Mouse (Mus musculus) C2C12 (cell line): ENCODE results near the gene Tap1. TPM values are rescaled to one million over a fixed set of nuclear protein-coding genes. Genes with fewer than 3 reads are reported as not detected.

ENCODE experiments used
- H3K27me3 ChIP-seq: one replicate; pipeline ENCODE4 v1.6.1; 2011; ENCODE audit not compliant: control insufficient read depth, insufficient read depth, insufficient read length
- H3K36me3 ChIP-seq: one replicate; pipeline ENCODE4 v1.6.1; 2011; ENCODE audit not compliant: control insufficient read depth, insufficient read depth
- H3K4me3 ChIP-seq: one replicate; pipeline ENCODE4 v1.5.1; 2011; ENCODE audit warnings: mild to moderate bottlenecking, control low read depth; ENCODE audit not compliant: poor library complexity, insufficient read depth, severe bottlenecking
- H3K79me2 ChIP-seq: one replicate; pipeline ENCODE4 v1.6.1; 2011; ENCODE audit not compliant: control insufficient read depth, insufficient read depth
- H3K79me3 ChIP-seq: one replicate; pipeline ENCODE4 v1.6.1; 2011; ENCODE audit warnings: low read depth, control low read depth
- H3ac ChIP-seq: one replicate; pipeline ENCODE3; 2011; ENCODE audit warnings: low read depth; ENCODE audit not compliant: control insufficient read depth, insufficient read length
- CEBPB ChIP-seq: IDR thresholded peaks from one replicate; pipeline ENCODE4 v1.6.1; 2011; ENCODE audit warnings: low read depth, mild to moderate bottlenecking, control low read depth, moderate library complexity
- CTCF ChIP-seq: IDR thresholded peaks from one replicate; pipeline ENCODE4 v1.5.1; 2011; ENCODE audit not compliant: control insufficient read depth, insufficient read depth, insufficient read length
- FOSL1 ChIP-seq: IDR thresholded peaks from one replicate; pipeline ENCODE4 v1.8.0; 2011; ENCODE audit warnings: mild to moderate bottlenecking, low read length; ENCODE audit not compliant: poor library complexity, insufficient read depth, severe bottlenecking
- MAX ChIP-seq: IDR thresholded peaks from one replicate; pipeline ENCODE4 v1.6.1; 2011; ENCODE audit warnings: mild to moderate bottlenecking, control low read depth
- MYOD1 ChIP-seq: IDR thresholded peaks from one replicate; pipeline ENCODE4 v1.6.1; 2011; ENCODE audit warnings: low read depth; ENCODE audit not compliant: control insufficient read depth, insufficient read length
- MYOG ChIP-seq: IDR thresholded peaks from one replicate; pipeline ENCODE4 v1.6.1; 2011; ENCODE audit not compliant: control insufficient read depth, insufficient read length; ENCODE audit errors: extremely low read depth
- USF1 ChIP-seq: IDR thresholded peaks from one replicate; pipeline ENCODE4 v1.6.1; 2011; ENCODE audit warnings: low read depth, mild to moderate bottlenecking, control low read depth, moderate library complexity
- polyA plus RNA-seq: library from polyadenylated mRNA; unstranded; fragments of >200 nt; fragmentation: generic; extraction: Trizol; gene quantifications from one replicate; pipeline ENCODE4 v1.2.1, GENCODE M21; 2012; ENCODE audit warnings: missing spikeins

Tap1 gene
- polyA plus RNA-seq, 1 experiment: 0.30 TPM

GRCm38 (mm10) chr17:34185526-34185925 lies 1.8 kb upstream of the Tap1 start:
- H3K36me3 ChIP-seq: no peaks in the 10 kb centered on the region
- no peak overlapping the region for H3K4me3 ChIP-seq
- H3ac ChIP-seq: no peak overlapping the region
- peaks cover 51% of the 10 kb centered on the region for H3K27me3 ChIP-seq
- no peaks in the 10 kb centered on the region for H3K79me2 ChIP-seq
- TF ChIP-seq USF1: no peak
- no peak for TF ChIP-seq MYOG
- TF ChIP-seq FOSL1: no peak
- no peak for TF ChIP-seq MAX
- no peak for TF ChIP-seq CEBPB
- TF ChIP-seq MYOD1: no peak
- no peak for TF ChIP-seq CTCF
- no peaks in the 10 kb centered on the region for H3K79me3 ChIP-seq

- no peaks in the 10 kb centered on the region for H3K36me3 ChIP-seq
- peaks cover 55% of the 10 kb centered on the region for H3K27me3 ChIP-seq
- H3K4me3 ChIP-seq: peak overlapping the region; percentile 30
- TF ChIP-seq MYOG: no peak
- TF ChIP-seq CTCF: no peak
- TF ChIP-seq USF1: no peak
- H3ac ChIP-seq: peak overlapping the region; percentile 42
- no peaks in the 10 kb centered on the region for H3K79me3 ChIP-seq
- no peaks in the 10 kb centered on the region for H3K79me2 ChIP-seq
Observed at GRCm38 (mm10) chr17:34186885-34187260, 480 bp upstream of the Tap1 start.

- Histone ChIP-seq H3K4me3 (peak overlapping the region; percentile 30), H3K27me3 (peaks cover 60% of the 10 kb centered on the region), H3ac (peak overlapping the region; percentile 27), H3K36me3 (no peaks in the 10 kb centered on the region), H3K79me3 (no peaks in the 10 kb centered on the region), H3K79me2 (no peaks in the 10 kb centered on the region)
- TF ChIP-seq MYOG: no peak
- no peak for TF ChIP-seq USF1
- no peak for TF ChIP-seq MYOD1
- no peak for TF ChIP-seq CEBPB
- TF ChIP-seq FOSL1: no peak
- TF ChIP-seq CTCF: no peak
- TF ChIP-seq MAX: no peak
Observed at GRCm38 (mm10) chr17:34188010-34188409, 657 bp downstream of the Tap1 start.

- H3K36me3 ChIP-seq: no peaks in the 10 kb centered on the region
- H3ac ChIP-seq: no peak overlapping the region
- H3K79me2 ChIP-seq: no peaks in the 10 kb centered on the region
- peaks cover 59% of the 10 kb centered on the region for H3K27me3 ChIP-seq
- no peaks in the 10 kb centered on the region for H3K79me3 ChIP-seq
- TF ChIP-seq USF1: no peak
- no peak for TF ChIP-seq FOSL1
- TF ChIP-seq CEBPB: no peak
- no peak for TF ChIP-seq CTCF
- H3K4me3 ChIP-seq: no peak overlapping the region
Observed at GRCm38 (mm10) chr17:34188986-34189385, 1.6 kb downstream of the Tap1 start.

GRCm38 (mm10) chr17:34192852-34193251 lies 5.5 kb downstream of the Tap1 start:
- no peak for TF ChIP-seq MYOG
- TF ChIP-seq CTCF: no peak
- no peak for TF ChIP-seq FOSL1
- TF ChIP-seq MAX: no peak
- TF ChIP-seq MYOD1: no peak
- no peak for TF ChIP-seq CEBPB
- no peak for TF ChIP-seq USF1
- Histone ChIP-seq H3K79me3 (no peaks in the 10 kb centered on the region), H3K4me3 (no peak overlapping the region), H3K36me3 (no peaks in the 10 kb centered on the region), H3K79me2 (no peaks in the 10 kb centered on the region), H3K27me3 (peaks cover 65% of the 10 kb centered on the region), H3ac (no peak overlapping the region)

- Histone ChIP-seq H3K27me3 (peaks cover 68% of the 10 kb centered on the region), H3K79me3 (no peaks in the 10 kb centered on the region), H3ac (no peak overlapping the region), H3K4me3 (no peak overlapping the region), H3K36me3 (no peaks in the 10 kb centered on the region), H3K79me2 (no peaks in the 10 kb centered on the region)
- TF ChIP-seq USF1 (no peak), FOSL1 (no peak), CEBPB (no peak), MYOD1 (no peak), MAX (no peak), MYOG (no peak), CTCF (no peak)
Observed at GRCm38 (mm10) chr17:34193468-34193867, 6.1 kb downstream of the Tap1 start.

GRCm38 (mm10) chr17:34194723-34195122 lies 7.4 kb downstream of the Tap1 start:
- peaks cover 72% of the 10 kb centered on the region for H3K27me3 ChIP-seq
- H3K79me3 ChIP-seq: no peaks in the 10 kb centered on the region
- no peaks in the 10 kb centered on the region for H3K36me3 ChIP-seq
- H3K79me2 ChIP-seq: no peaks in the 10 kb centered on the region
- TF ChIP-seq MYOD1: no peak
- TF ChIP-seq CTCF: no peak
- no peak for TF ChIP-seq FOSL1
- no peak for TF ChIP-seq USF1
- no peak for TF ChIP-seq MAX
- no peak for TF ChIP-seq CEBPB
- TF ChIP-seq MYOG: no peak
- no peak overlapping the region for H3ac ChIP-seq
- H3K4me3 ChIP-seq: no peak overlapping the region
